Mouse (Mus musculus) CD4-positive, CD25-positive, alpha-beta regulatory T cell (primary cell): ENCODE measurements around the gene Zmpste24. TPM values are rescaled to one million over a fixed set of nuclear protein-coding genes. Genes with fewer than 3 reads are reported as not detected.

Experiments
- polyA plus RNA-seq: library from polyadenylated mRNA; unstranded; fragments of 100-300 nt; shearing (Covaris generic); gene quantifications from one replicate; pipeline ENCODE4 v1.2.1, GENCODE M21; 2017

Zmpste24 gene
- polyA plus RNA-seq, result 51.4 TPM

DNA sequence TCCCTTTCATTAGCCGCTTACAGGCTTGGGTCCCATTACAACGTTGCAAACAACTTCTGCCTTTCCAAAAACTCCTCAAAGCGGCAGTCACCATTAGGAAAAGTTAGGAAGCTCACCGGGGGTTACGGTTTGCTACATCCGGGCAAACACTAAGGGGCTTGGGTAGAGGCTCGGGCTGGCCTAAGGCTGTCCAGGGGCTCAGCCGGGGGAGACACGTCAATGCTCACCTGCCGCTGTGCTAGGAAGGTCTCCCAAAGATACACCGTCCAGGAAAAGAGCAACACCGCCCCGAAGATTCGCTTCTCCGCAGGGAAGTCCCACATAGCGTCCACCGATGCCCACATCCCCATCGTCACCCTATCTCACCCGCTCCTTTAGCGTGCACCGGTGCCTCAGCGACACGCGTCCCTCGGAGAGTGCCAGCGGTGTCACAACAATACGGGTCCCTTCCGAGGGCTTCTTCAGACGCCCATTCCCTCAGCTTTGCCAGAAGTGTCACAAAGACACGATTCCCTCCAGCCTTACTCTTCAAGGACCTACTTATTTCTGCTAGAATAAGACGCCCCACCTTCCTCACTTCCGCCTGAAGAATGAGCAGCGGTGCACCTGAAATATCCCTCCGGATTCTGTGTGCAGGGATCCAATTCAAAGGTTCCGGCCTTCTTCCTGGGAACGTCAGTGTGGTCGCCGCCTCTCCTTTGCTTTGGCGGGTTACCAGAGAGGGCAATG, at the start of gene Zmpste24:
Gene Zmpste24, minus strand, starts transcription at position 592 of the 729 bp plus-strand sequence.

DNA sequence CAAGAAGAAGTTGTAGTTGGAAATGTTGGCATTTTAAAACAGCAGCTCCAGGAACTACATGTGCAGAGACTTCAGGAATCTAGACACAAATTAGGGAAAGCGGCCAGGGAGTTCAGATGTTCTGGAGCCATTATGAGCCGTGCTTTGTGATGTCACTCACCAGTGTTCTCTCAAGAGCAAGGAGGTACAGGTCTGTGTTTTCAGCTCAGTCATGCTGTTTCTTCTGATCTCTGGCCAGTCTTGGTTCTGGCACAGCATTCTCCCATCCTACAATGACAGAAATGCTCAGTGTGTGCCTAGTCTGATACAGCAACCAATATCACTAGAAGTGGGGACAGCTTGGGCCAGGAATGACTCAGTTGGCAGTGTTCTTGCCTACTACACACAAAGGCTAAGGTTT, 11.1 kb upstream of the Zmpste24 start, which contains the start of gene Tmco2:
Gene Tmco2, minus strand, starts transcription at position 101 of the 400 bp plus-strand sequence.

DNA sequence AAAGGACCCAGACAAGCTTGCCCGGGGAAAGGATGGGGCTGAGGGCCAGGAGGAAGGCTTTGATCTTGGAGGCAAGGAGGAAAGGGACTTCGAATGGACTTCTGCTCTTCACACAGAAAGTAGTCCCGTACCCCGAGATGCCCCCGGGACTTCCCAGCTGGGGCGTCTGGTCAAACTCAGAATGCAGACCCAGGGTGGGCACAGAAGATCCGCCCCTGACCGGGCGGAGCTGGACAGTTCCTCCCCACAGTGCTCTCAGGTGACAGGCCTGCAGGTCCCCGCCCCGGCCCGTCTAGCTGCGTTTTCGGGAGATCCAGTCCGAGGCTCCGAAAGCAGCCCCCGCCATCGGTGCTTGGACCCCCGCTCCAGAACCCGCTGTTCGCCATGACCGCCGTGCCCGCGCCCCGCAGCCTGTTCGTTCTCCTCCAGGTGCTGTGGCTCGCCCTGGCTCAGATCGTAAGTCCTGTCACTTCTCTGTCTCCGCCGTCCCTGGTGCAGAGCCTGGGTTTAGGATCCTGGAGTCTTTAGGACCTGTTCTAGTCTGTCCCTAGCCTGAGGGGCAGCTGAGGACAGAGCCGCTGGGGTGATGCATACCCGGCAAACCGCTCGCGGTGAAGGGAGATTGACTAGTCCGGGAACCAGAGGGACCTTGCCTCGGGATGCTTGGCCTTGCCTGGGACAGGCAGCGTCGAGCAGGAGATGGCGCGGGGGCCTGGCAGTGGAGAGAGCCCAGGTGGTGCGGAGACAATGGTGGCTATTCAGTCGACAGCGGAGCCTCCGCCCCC, 58.5 kb downstream of the Zmpste24 start, which contains the start of gene Col9a2:
Gene Col9a2, plus strand, starts transcription at position 55 of the 785 bp plus-strand sequence.

DNA sequence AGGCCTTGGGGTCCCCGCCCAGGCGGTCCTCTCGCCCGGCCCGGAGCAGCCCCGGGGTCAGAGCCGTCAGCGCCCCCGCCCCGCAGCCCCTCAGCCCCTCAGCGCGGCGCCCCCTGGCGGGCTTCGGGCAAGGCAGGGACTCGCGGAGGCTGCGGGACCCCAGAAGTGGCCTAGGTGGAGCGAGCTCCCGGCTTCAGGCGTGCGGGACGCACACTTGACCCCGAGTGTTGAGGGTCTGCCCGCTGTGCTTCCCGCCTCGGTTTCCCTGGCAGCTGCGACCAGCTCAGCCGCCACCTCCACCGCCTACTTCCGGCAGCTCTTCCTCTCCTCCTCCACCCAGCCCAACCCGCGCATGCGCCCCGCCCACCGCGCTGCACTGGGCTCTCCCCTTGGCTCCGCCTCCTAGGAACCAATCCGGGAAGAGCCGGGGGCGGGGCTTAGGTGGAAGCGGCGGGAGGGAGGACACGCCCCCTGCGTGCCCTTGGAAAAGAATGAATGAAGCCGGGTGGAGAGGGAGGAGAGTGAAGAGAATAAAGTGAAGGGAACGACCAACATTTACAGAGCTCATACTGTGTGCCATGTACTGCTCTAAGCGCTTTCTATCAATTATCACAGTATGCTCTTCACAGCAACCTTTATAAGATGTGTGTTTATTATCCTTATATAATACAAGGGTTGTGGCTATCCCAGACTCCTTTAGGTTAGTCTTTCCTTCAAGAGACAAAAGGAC, 80.9 kb downstream of the Zmpste24 start, which contains the start of gene Smap2:
Gene Smap2, minus strand, starts transcription at position 320 of the 730 bp plus-strand sequence.

Other genes with a start within 250 kb of the Zmpste24 start
- gene Rims3, start 243.4 kb downstream of the Zmpste24 start, polyA plus RNA-seq, result 2.4 TPM
- gene Exo5, start 173.2 kb downstream of the Zmpste24 start, polyA plus RNA-seq, result 28.1 TPM
- gene Zfp69, start 146.5 kb downstream of the Zmpste24 start, polyA plus RNA-seq, result 4.7 TPM
- gene Smap2, start 81.0 kb downstream of the Zmpste24 start, polyA plus RNA-seq, result 64.6 TPM
- gene Col9a2, start 58.9 kb downstream of the Zmpste24 start, polyA plus RNA-seq, result not detected
- gene Tmco2, start 11.0 kb upstream of the Zmpste24 start, polyA plus RNA-seq, result not detected
- gene Rlf, start 116.8 kb upstream of the Zmpste24 start, polyA plus RNA-seq, result 44.3 TPM
- gene Gm12888, start 226.7 kb upstream of the Zmpste24 start, polyA plus RNA-seq, result not detected